Mouse (Mus musculus): ENCODE data around the gene Ggps1. TPM values are rescaled to one million over a fixed set of nuclear protein-coding genes. Genes with fewer than 3 reads are reported as not detected.

The Ggps1 gene
- polyA plus RNA-seq, 1 experiment from 2014 or later: 32.2 TPM

GRCm38 (mm10) chr13:14063942-14064271, 619 bp upstream of the Ggps1 start:
- Histone ChIP-seq H3K4me3 (ENCODE audit: low read depth, low read length) (peak overlapping the region; percentile 100), H3K4me1 (replicated peaks; ENCODE audit: control insufficient read depth, insufficient read depth, low read length) (peaks cover 2% of the 10 kb centered on the region; the same call in 1 of the 2 replicates), H3K9ac (ENCODE audit: low read depth, low read length) (peak overlapping the region; percentile 98), H3K4me2 (replicated peaks; ENCODE audit: low read depth) (peak overlapping the region; percentile 80), H3K36me3 (ENCODE audit: control insufficient read depth, insufficient read depth) (peaks cover 5% of the 10 kb centered on the region), H3K9me3 (ENCODE audit: control insufficient read depth) (no peaks in the 10 kb centered on the region), H3K27me3 (replicated peaks; ENCODE audit: control insufficient read depth, insufficient read depth, low read length) (no peaks in the 10 kb centered on the region), H3K27ac (ENCODE audit: low read depth, low read length) (peak overlapping the region; percentile 97)
- TF ChIP-seq CTCF (IDR thresholded peaks at IDR 0.05; ENCODE audit: low read depth): no peak
- WGBS: 0% methylated on average over 16 of the region's 31 CpGs
- ATAC-seq: peak; percentile 42

- no peaks in the 10 kb centered on the region for H3K9me3 ChIP-seq (ENCODE audit: control insufficient read depth)
- no peak for ATAC-seq
- peaks cover 7% of the 10 kb centered on the region for H3K36me3 ChIP-seq (ENCODE audit: control insufficient read depth, insufficient read depth)
- WGBS: 3% methylated on average over 11 of the region's 11 CpGs
- peak overlapping the region; percentile 100 for H3K4me3 ChIP-seq (ENCODE audit: low read depth, low read length)
- no peaks in the 10 kb centered on the region for H3K27me3 ChIP-seq (replicated peaks; ENCODE audit: control insufficient read depth, insufficient read depth, low read length)
- no peak for TF ChIP-seq CTCF (IDR thresholded peaks at IDR 0.05; ENCODE audit: low read depth)
- peak overlapping the region; percentile 76 for H3K4me2 ChIP-seq (replicated peaks; ENCODE audit: low read depth)
- H3K27ac ChIP-seq (ENCODE audit: low read depth, low read length): peak overlapping the region; percentile 76
- H3K4me1 ChIP-seq (replicated peaks; ENCODE audit: control insufficient read depth, insufficient read depth, low read length): peaks cover 2% of the 10 kb centered on the region; the same call in 1 of the 2 replicates
- peak overlapping the region; percentile 68 for H3K9ac ChIP-seq (ENCODE audit: low read depth, low read length)
Observed at GRCm38 (mm10) chr13:14062209-14063012, 877 bp downstream of the Ggps1 start.

DNA sequence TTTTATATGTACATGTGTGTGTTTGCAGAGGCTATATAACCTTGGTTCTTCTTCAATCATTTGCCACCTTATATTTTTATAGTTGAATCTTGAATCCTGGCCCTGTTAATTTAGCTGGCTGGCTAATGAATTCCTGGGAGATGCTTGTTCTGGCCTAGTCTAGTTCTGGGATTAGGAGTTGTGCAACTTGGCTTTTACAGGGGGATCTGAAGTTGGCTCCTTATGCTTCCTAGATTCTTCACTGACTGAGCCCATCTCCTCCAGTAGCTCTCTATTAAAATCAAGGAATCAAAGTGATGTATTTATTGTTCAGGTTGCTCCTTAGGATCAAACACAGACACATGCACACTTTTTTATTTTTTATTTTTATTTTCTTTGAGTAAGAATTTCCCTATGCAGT, 3.7 kb downstream of the Ggps1 start:
- no peak for TF ChIP-seq CTCF (IDR thresholded peaks at IDR 0.05; ENCODE audit: low read depth)
- H3K9ac ChIP-seq (ENCODE audit: low read depth, low read length): no peak overlapping the region
- no peak overlapping the region for H3K4me3 ChIP-seq (ENCODE audit: low read depth, low read length)
- no peak for ATAC-seq
- H3K4me2 ChIP-seq (replicated peaks; ENCODE audit: low read depth): no peak overlapping the region
- no peaks in the 10 kb centered on the region for H3K27me3 ChIP-seq (replicated peaks; ENCODE audit: control insufficient read depth, insufficient read depth, low read length)
- H3K36me3 ChIP-seq (ENCODE audit: control insufficient read depth, insufficient read depth): peaks cover 22% of the 10 kb centered on the region
- no peak overlapping the region for H3K27ac ChIP-seq (ENCODE audit: low read depth, low read length)
- H3K9me3 ChIP-seq (ENCODE audit: control insufficient read depth): no peaks in the 10 kb centered on the region
- H3K4me1 ChIP-seq (replicated peaks; ENCODE audit: control insufficient read depth, insufficient read depth, low read length): no peaks in the 10 kb centered on the region; the same call in 1 of the 2 replicates

- WGBS: 79% methylated on average over 3 of the region's 3 CpGs
Observed at GRCm38 (mm10) chr13:14056801-14057200, 6.5 kb downstream of the Ggps1 start.

DNA sequence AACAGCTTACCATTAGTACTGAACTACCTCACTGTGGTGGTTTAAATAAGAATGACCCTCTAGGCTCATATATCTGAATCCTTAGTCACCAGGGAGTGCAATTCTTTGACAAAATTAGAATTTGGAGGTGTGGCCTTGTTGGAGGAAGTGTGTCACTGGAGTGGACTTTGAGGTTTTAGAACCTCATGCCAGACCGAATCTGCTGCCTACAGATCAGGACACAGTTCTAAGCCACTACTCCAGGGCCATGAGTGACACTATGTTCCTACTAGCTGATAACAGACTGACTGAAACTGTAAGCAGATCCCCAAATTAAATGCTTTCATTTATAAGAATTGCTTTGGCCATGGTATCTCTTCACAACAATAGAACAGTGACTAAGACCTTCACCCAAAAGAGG, 13.4 kb downstream of the Ggps1 start:
- Histone ChIP-seq H3K4me2 (replicated peaks; ENCODE audit: low read depth) (no peak overlapping the region), H3K27ac (ENCODE audit: low read depth, low read length) (no peak overlapping the region), H3K4me3 (ENCODE audit: low read depth, low read length) (no peak overlapping the region), H3K9ac (ENCODE audit: low read depth, low read length) (no peak overlapping the region), H3K27me3 (replicated peaks; ENCODE audit: control insufficient read depth, insufficient read depth, low read length) (no peaks in the 10 kb centered on the region), H3K9me3 (ENCODE audit: control insufficient read depth) (no peaks in the 10 kb centered on the region), H3K4me1 (replicated peaks; ENCODE audit: control insufficient read depth, insufficient read depth, low read length) (no peaks in the 10 kb centered on the region), H3K36me3 (ENCODE audit: control insufficient read depth, insufficient read depth) (peaks cover 46% of the 10 kb centered on the region)
- no peak for ATAC-seq
- 75% methylated on average over 1 of the region's 1 CpGs for WGBS
- TF ChIP-seq CTCF (IDR thresholded peaks at IDR 0.05; ENCODE audit: low read depth): no peak

More at GRCm38 (mm10) chr13:14056801-14057200, 6.5 kb downstream of the Ggps1 start:
- ATAC-seq: no peak
- no peak for TF ChIP-seq CTCF (IDR thresholded peaks at IDR 0.05; ENCODE audit: low read depth)
- Histone ChIP-seq H3K36me3 (ENCODE audit: control insufficient read depth, insufficient read depth) (peaks cover 47% of the 10 kb centered on the region), H3K27me3 (replicated peaks; ENCODE audit: control insufficient read depth, insufficient read depth, low read length) (no peaks in the 10 kb centered on the region), H3K27ac (ENCODE audit: low read depth, low read length) (no peak overlapping the region), H3K9me3 (ENCODE audit: control insufficient read depth) (no peaks in the 10 kb centered on the region), H3K4me1 (replicated peaks; ENCODE audit: control insufficient read depth, insufficient read depth, low read length) (no peaks in the 10 kb centered on the region; the same call in 1 of the 2 replicates), H3K4me2 (replicated peaks; ENCODE audit: low read depth) (no peak overlapping the region), H3K4me3 (ENCODE audit: low read depth, low read length) (no peak overlapping the region), H3K9ac (ENCODE audit: low read depth, low read length) (no peak overlapping the region)

GRCm38 (mm10) chr13:14044521-14044920, 18.8 kb downstream of the Ggps1 start:
- Histone ChIP-seq H3K9ac (ENCODE audit: low read depth, low read length) (no peak overlapping the region), H3K4me2 (replicated peaks; ENCODE audit: low read depth) (no peak overlapping the region), H3K4me3 (ENCODE audit: low read depth, low read length) (no peak overlapping the region), H3K9me3 (ENCODE audit: control insufficient read depth) (no peaks in the 10 kb centered on the region), H3K36me3 (ENCODE audit: control insufficient read depth, insufficient read depth) (peaks cover 17% of the 10 kb centered on the region), H3K27ac (ENCODE audit: low read depth, low read length) (no peak overlapping the region), H3K4me1 (replicated peaks; ENCODE audit: control insufficient read depth, insufficient read depth, low read length) (no peaks in the 10 kb centered on the region), H3K27me3 (replicated peaks; ENCODE audit: control insufficient read depth, insufficient read depth, low read length) (no peaks in the 10 kb centered on the region)
- ATAC-seq: no peak
- 71% methylated on average over 2 of the region's 2 CpGs for WGBS
- TF ChIP-seq CTCF (IDR thresholded peaks at IDR 0.05; ENCODE audit: low read depth): no peak
